Mouse (Mus musculus) E14TG2a.4 (cell line): Measurements from ENCODE around the gene Dlx3.

Source experiments
- CTCF ChIP-seq: conservative IDR thresholded peaks from 2 replicates; pipeline ENCODE4 v1.5.1; 2014; ENCODE audit warnings: low read length
- POU5F1 ChIP-seq: IDR thresholded peaks from 2 replicates; pipeline ENCODE4 v1.6.1; 2014; ENCODE audit warnings: low read length, borderline replicate concordance

- TF ChIP-seq CTCF: peak; percentile 77
- TF ChIP-seq POU5F1: no peak
Observed at GRCm38 (mm10) chr11:95117030-95117429, 2.9 kb upstream of the Dlx3 start.
